Mouse (Mus musculus) kidney, adult 9 months (tissue): ENCODE measurements around the gene Nbea.
A peak's percentile ranks its signal among the peaks of the same experiment; 100 is the strongest.

ENCODE experiments used
- DNase-seq: peaks from one replicate; pipeline ENCODE4 v3.0.0; 2022

Nbea gene

DNA sequence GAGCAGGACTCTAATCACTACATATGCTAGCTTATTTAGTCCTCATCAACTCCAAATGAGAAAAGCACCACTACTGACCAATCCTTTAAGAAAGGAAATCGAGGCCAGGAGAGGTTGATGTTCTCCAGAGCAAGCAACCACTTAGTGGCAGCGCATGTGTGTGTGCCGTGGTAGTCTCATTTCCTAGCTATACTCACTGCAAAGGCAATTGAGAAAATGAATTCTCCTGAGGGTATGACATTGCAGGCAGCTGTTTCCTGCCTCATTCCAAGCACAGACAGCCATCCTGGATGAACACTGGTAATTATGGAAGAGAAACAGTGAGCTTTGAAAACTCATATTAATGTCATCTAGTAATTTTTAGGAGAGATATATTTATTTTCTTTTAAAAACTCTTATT is 358.6 kb downstream of the Nbea start:
- no peak for DNase-seq

- DNase-seq: no peak
These were observed 363.9 kb downstream of the Nbea start for GRCm38 (mm10) chr3:55819598-55819997.

DNA sequence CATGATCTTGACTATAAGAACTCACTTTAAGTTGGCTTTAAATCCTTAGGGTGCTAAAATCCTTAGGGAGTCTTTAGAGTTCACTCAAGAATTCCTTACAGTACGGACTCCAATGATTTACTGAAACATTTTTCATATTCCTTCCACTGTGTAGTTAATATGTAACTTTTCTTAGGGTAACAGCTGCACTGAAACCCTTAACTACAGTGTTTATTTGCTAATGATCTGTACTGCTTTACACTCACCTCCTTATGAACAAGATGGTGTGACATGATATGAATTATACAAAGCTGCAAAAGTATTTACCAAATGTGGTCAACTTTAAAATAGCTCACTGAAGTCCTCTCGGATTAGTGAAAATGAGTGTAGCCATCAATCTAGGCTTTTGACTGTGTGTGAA is 365.4 kb downstream of the Nbea start:
- DNase-seq: no peak

GRCm38 (mm10) chr3:55816638-55817375 is 366.7 kb downstream of the Nbea start:
- DNase-seq: peak; percentile 19

- no peak for DNase-seq
These were observed 367.4 kb downstream of the Nbea start for GRCm38 (mm10) chr3:55816096-55816495.

- DNase-seq: no peak
These were observed 368.4 kb downstream of the Nbea start for GRCm38 (mm10) chr3:55814993-55815625.

GRCm38 (mm10) chr3:55794768-55795167 is 388.7 kb downstream of the Nbea start:
- no peak for DNase-seq

DNA sequence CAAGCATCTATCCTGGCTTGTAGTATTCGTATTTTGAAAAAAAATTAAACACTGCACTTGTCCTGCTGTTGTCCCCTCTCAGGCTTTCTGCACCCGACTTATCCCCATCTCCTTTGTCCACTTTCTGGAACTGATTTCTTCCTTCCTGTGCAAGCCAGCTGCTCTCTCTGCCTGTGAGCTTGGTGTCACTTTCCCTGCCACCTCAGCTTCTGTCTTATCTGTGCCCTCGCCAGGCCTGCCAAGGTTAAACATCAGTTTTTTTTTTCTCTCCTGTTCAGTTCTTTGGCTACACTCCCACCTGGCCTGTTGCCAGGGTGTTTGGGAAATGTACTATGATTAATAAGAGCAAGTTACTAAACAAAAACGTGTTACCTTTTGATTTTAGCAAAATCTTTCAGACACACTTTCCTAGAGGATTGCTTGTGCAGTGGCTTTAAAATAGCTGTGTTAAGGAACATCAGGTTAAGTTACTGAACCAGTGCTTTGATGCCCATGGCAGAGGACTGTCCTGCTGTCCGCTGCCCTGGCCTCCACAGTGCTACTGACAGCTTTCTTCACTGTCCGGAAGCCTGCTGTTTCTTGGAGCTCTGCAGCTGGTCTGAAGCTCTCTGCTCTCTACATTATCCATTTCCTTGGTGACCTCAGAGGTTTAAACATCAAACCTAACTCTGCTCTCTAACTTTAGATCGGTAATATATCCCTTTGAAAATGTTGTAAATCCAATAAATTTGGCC is 389.5 kb downstream of the Nbea start:
- DNase-seq: peak; percentile 60

- DNase-seq: no peak
These were observed 391.2 kb downstream of the Nbea start for GRCm38 (mm10) chr3:55792251-55792650.

DNA sequence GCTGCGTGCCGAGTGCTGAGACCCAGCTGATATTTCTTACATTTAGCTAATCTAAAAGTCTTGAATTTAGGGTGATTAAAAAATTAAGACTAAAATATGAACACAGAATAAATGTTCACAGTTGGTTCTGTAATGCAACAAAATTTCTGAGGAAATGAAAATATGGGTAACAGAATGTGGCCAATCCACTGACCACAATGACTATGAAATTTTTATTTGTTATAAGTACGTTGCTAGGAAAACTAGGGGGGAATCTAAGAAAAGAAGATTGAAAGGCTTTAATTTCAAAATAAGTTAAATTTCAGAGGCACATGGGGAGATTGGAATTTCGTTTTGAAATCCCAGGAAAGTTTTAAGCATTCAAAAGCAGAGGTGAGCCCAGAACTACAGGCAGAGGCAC is 392.9 kb downstream of the Nbea start:
- no peak for DNase-seq

DNA sequence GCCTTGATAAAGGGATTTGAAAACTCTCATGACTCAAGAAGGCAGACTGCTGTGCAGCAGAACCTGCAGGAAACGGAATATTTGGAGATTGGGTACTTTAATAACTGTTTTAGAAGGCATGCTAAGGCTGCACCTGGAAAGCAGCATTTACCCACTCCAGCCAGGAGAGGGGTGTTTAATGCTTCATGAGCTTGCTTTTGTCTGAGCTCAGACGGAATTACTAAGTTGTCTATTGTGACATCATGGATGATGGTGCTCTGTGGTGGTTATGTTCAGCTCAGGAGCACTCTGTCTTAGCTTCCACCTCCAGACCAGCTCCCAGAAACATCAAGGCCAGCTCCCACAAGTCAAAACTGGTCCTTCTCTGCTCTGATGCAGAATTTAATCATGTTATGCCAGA is 393.6 kb downstream of the Nbea start:
- DNase-seq: no peak

DNA sequence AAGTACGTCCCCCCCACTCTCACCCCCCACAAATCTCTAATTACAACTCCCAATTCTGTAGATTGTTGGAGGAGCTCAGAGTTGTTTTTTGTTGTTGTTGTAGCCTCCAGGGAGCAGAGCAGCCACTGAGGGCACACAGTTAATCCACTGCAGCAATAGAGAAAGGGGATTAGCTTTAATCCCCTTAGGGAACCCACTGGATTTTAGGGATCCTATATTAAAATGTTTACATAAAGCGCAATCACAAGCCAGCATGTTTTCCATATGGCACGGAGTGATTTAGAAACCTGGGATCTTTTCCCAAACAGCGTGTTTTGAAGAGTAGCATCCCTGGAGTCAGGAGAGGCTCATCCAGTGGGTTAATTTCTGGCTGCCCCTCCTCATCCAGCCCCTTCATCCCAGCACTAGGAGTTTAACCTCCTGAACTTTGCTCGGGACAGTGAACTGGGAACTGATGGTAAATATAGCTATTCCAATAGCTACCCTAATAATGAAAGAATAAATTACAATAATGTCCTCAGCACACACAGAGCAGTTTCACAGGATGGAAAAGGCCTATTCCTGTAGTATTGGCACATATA is 394.8 kb downstream of the Nbea start:
- DNase-seq: no peak

DNA sequence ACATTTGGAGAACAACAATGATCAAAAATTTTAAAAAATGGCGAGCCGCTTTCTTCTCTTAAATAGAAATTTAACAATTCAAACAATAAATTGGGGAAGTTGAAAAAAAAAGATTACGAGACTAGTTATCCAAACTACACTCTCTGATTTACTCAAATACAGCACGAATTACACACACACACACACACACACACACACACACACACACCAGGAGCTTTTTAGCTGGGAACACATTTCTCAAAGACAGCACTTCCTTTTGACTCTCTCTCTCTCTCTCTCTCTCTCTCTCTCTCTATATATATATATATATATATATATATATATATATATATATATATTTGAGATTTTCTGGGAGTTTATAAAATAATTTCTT is 395.3 kb downstream of the Nbea start:
- DNase-seq: no peak

DNA sequence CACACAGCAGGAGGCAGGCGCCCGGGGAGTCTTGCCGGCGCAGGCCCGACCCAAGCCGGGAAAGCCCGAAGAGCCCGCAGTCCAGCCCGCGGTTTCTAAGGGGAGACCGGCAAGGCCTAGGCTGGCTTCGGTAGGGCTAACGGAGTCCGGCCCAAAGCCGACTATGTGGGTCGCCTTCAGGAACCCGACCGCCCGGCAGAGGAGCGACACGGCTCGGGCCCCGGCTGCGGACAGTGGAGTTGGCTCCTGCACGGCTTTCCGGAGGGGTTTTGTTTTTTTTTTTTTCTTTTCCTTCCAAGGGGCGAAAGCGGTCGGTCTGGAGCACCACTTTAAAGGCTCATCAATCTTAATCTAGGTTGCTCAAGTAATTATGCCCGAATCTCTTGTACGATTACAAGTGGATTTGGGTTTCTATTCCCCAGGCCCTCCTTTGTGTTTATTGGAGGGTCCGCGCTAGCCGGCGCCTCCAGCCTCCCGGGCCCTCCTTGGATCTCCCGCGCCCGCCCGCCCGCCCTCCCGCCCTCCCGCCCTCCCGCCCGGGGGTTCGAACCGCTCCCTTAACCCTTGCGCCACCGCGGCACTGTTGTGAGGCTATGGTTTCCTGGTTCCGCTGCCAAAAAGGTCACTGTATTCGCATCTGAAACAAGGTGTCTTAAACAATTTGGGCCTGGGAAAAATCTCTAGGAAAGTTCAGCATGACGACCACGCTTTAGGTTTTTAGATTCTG is 395.9 kb downstream of the Nbea start:
- DNase-seq: peak; percentile 11

GRCm38 (mm10) chr3:55786835-55787486 is 396.5 kb downstream of the Nbea start:
- DNase-seq: no peak

DNA sequence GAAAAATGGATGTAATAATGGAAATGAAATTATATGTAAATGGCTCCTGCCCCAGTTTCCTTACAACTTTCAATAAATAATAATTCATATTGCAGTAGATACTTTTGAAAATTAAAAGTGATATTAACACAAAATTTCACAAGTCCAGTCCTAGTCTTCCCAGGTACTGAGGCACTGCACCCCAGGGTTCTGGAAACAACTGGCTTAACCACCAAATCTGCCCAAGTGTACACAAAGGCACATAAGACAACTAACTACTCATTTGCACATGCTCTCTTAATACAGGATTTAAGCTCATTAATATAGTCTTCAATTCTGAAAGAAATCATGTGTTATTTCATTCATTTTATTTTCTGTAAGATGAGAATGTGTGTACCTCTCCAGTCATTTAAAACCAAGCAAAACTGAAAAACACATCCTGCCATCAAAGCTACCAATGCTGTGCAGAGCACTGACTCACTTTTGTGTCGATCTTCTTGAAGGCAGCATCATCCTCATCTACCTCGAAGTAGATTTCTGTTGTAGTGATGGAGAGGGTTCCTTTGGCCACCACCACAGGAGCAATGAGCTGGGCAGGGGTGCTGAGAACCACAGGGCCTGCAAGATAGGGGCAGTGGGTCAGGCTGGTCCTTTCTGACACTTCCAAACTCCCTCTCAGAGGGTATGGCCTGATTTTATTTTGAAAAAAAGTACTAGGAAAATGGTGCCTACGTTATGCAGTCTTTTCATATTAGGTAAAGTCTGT is 397.3 kb downstream of the Nbea start:
- no peak for DNase-seq

DNA sequence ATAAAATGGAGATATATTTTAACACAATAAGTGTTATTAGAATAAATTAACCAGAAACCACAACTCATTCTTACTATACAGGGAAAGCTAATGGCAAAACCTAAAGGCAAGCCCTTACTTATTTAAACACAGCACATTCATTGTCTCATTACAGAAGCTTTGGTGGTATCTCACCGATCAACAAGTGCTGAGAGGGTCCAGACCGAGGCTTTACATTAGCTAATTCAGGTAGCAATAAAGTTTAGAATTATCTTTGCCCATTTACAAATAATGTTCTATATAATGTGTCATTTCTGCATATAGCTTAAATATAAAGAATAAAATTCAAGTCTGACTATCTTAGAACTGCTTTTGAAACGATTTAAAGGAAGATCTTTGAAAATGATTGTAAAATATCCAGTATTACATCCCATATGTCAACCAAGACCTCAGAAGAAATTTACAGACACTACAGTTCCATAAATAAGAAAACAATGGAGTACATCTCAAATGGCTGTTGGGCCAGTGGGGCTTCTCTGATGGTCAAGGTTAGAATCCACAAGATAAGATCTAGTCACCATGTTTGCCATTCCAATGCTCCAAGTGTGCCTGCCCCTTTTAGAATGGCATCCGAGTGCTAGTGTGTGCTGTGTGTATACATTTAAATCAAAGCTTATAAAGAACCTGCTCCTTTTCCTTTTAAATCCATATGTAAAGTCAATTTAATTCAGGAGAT is 398.1 kb downstream of the Nbea start:
- DNase-seq: no peak

GRCm38 (mm10) chr3:55784101-55784500 is 399.4 kb downstream of the Nbea start:
- no peak for DNase-seq

DNA sequence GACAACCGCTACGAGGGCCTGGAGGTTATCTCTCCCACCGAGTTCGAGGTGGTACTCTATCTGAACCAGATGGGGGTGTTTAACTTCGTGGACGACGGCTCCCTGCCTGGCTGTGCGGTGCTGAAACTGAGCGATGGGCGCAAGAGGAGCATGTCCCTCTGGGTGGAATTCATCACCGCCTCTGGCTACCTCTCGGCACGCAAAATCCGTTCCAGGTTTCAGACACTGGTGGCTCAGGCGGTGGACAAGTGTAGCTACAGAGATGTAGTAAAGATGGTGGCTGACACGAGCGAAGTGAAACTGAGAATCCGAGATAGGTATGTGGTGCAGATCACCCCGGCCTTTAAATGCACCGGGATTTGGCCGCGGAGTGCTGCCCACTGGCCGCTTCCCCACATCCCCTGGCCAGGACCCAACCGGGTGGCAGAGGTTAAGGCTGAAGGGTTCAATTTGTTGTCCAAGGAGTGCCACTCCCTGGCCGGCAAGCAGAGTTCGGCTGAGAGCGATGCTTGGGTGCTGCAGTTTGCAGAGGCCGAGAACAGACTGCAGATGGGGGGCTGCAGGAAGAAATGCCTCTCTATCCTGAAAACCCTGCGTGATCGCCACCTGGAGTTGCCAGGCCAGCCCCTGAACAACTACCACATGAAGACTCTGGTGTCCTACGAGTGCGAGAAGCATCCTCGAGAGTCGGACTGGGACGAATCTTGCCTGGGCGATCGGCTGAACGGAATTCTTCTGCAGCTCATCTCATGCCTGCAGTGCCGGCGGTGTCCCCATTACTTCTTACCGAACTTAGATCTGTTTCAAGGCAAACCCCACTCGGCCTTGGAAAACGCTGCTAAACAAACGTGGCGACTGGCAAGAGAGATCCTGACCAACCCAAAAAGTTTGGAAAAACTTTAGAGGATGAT is 400.1 kb downstream of the Nbea start:
- DNase-seq: peak; percentile 11

- DNase-seq: peak; percentile 11
These were observed 400.7 kb downstream of the Nbea start for GRCm38 (mm10) chr3:55782771-55783170.
